Mouse (Mus musculus) embryonic fibroblast, embryonic 13.5 days (primary cell): ENCODE results near the gene Ccdc8.

Experiments used
- CTCF ChIP-seq: IDR thresholded peaks from 2 replicates; pipeline ENCODE4 v1.5.1; 2011; ENCODE audit warnings: mild to moderate bottlenecking, control low read depth, low read length, moderate library complexity, borderline replicate concordance; ENCODE audit not compliant: insufficient read depth
- POLR2A ChIP-seq: IDR thresholded peaks from 2 replicates; pipeline ENCODE4 v1.6.1; 2011; ENCODE audit warnings: low read depth, mild to moderate bottlenecking, control low read depth, low read length, moderate library complexity

DNA sequence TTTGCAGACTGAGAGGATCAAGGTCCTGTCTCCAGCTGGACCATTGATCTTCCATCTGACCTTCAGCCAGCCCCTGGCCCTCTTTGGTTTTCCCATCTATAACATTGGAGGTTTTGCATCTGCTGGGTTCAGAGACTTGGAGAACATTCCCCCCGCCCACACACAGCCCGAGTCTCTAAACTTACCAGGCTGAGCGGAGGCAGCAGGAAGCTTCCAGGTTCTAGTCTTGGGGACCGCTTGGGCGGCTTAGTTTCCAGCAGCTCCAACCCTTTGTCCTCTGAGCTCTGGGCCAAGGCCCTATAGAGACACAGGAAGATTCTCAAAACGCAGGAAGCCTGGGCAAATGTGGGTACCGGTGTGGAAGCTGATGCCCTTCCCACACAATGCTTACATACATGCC lies 46.9 kb downstream of the Ccdc8 start:
- TF ChIP-seq POLR2A = no peak
- TF ChIP-seq CTCF = no peak
